12 mouse cellular contexts compared by ENCODE assay signal in genomic region chr7:142092991-142093390, GRCm38 (mm10). TPM values are rescaled to one million over a fixed set of nuclear protein-coding genes. Genes with fewer than 3 reads are reported as not detected.
DNase-seq lines count a peak whose midpoint lies in the region; ATAC-seq and TF ChIP-seq lines count a peak whose summit lies in the region.
"Had no signal": no experiment of that assay in that cellular context is flagged by ENCODE, and none has a peak within 500 bp of the region (broad histone marks: within the 10 kb centered on the region; RNA-seq: fewer than 3 reads in every experiment).

No protein-coding gene starts in this region.

- TF ChIP-seq CTCF in cerebellum, adult 2 months (IDR thresholded peaks at IDR 0.05; ENCODE audit: borderline replicate concordance, insufficient read depth, low read depth, low read length): no peak
- TF ChIP-seq CTCF in lung, embryonic 14.5 days (IDR thresholded peaks at IDR 0.05; ENCODE audit: low read depth): no peak
- TF ChIP-seq CTCF in lung, adult 2 months (IDR thresholded peaks at IDR 0.05; ENCODE audit: insufficient read depth, low read length): no peak
- TF ChIP-seq CTCF in hindbrain, postnatal 0 days (IDR thresholded peaks at IDR 0.05; ENCODE audit: low read depth): no peak

- peak overlapping the region; percentile 97; the same call in 1 of the 2 replicates for H3K4me2 ChIP-seq in lung, embryonic 14.5 days
- H3K4me2 ChIP-seq in hindbrain, postnatal 0 days (ENCODE audit: low read depth, low read length): peak overlapping the region; percentile 95
- H3K4me2 ChIP-seq in neural tube, embryonic 15.5 days: peak overlapping the region; percentile 95

- peak; percentile 28 to 38 for DNase-seq in cerebellum, adult 2 months
- no peak for DNase-seq in lung, embryonic 14.5 days
- DNase-seq in lung, adult 2 months: no peak
- DNase-seq in hindbrain, postnatal 0 days (ENCODE audit: low spot score): no peak
- no peak for DNase-seq in right cerebral cortex, postnatal 10 days (ENCODE audit: low spot score in 2 of 2)
- DNase-seq in gastrocnemius, adult 18-20 months (ENCODE audit: low spot score): no peak
- DNase-seq: kidney, adult 9 months had no signal

- no peaks in the 10 kb centered on the region for H3K36me3 ChIP-seq in lung, embryonic 14.5 days (ENCODE audit: insufficient read depth)
- peaks cover 6% of the 10 kb centered on the region for H3K36me3 ChIP-seq in hindbrain, postnatal 0 days (ENCODE audit: insufficient read depth, low read length)
- H3K36me3 ChIP-seq in neural tube, embryonic 15.5 days: peaks cover 5% of the 10 kb centered on the region

- no peak for TF ChIP-seq POLR2A in cerebellum, adult 2 months (IDR thresholded peaks at IDR 0.05; ENCODE audit: borderline replicate concordance, insufficient read depth, low read length)
- TF ChIP-seq POLR2A in lung, adult 2 months (IDR thresholded peaks at IDR 0.05; ENCODE audit: borderline replicate concordance, extremely low read depth, low read depth, low read length): no peak

- H3K27ac ChIP-seq in cerebellum, adult 2 months (ENCODE audit: insufficient read depth, low read length): no peak overlapping the region; the same call in 1 of the 2 replicates
- no peak overlapping the region for H3K27ac ChIP-seq in lung, embryonic 14.5 days (ENCODE audit: low read depth)
- peak overlapping the region; percentile 94; the same call in 1 of the 2 replicates for H3K27ac ChIP-seq in hindbrain, postnatal 0 days
- H3K27ac ChIP-seq in neural tube, embryonic 15.5 days (replicated peaks): peak overlapping the region; percentile 93

- H3K4me1 ChIP-seq in cerebellum, adult 2 months (ENCODE audit: control insufficient read depth, insufficient read depth, low read length): peaks cover 46% of the 10 kb centered on the region
- peaks cover 8% of the 10 kb centered on the region; the same call in 1 of the 2 replicates for H3K4me1 ChIP-seq in lung, embryonic 14.5 days (ENCODE audit: insufficient read depth)
- H3K4me1 ChIP-seq in lung, adult 2 months (ENCODE audit: control insufficient read depth, insufficient read depth, low read length): peaks cover 5% of the 10 kb centered on the region
- H3K4me1 ChIP-seq in hindbrain, postnatal 0 days (ENCODE audit: insufficient read depth, low read length): peaks cover 43% of the 10 kb centered on the region
- peaks cover 78% of the 10 kb centered on the region for H3K4me1 ChIP-seq in neural tube, embryonic 15.5 days

- H3K4me3 ChIP-seq in cerebellum, adult 2 months (replicated peaks; ENCODE audit: insufficient read depth, low read depth, low read length): peak overlapping the region; percentile 89
- no peak overlapping the region for H3K4me3 ChIP-seq in lung, embryonic 14.5 days (ENCODE audit: low read depth, low read length)
- no peak overlapping the region for H3K4me3 ChIP-seq in lung, adult 2 months (replicated peaks; ENCODE audit: extremely low read depth, low read depth, low read length)
- H3K4me3 ChIP-seq in hindbrain, postnatal 0 days (ENCODE audit: low read length): peak overlapping the region; percentile 73
- peak overlapping the region; percentile 70 for H3K4me3 ChIP-seq in neural tube, embryonic 15.5 days (replicated peaks)

- 12% methylated on average over 1 of the region's 1 CpGs for WGBS in cerebellum, adult 2 months
- WGBS in lung, embryonic 14.5 days: 48% methylated on average over 1 of the region's 1 CpGs
- 59% methylated on average over 1 of the region's 1 CpGs for WGBS in lung, adult 2 months
- 31% methylated on average over 1 of the region's 1 CpGs for WGBS in hindbrain, postnatal 0 days
- 11% methylated on average over 1 of the region's 1 CpGs for WGBS in neural tube, embryonic 15.5 days

- H3K9me3 ChIP-seq in lung, embryonic 14.5 days (ENCODE audit: low read depth, low read length): no peaks in the 10 kb centered on the region
- H3K9me3 ChIP-seq in hindbrain, postnatal 0 days (ENCODE audit: low read length): no peaks in the 10 kb centered on the region
- H3K9me3 ChIP-seq in neural tube, embryonic 15.5 days (replicated peaks): no peaks in the 10 kb centered on the region

- H3K27me3 ChIP-seq in cerebellum, adult 2 months (ENCODE audit: control insufficient read depth, insufficient read depth, low read length): no peaks in the 10 kb centered on the region
- peaks cover 46% of the 10 kb centered on the region for H3K27me3 ChIP-seq in lung, embryonic 14.5 days (ENCODE audit: insufficient read depth, low read length)
- H3K27me3 ChIP-seq in hindbrain, postnatal 0 days (ENCODE audit: insufficient read depth, low read length): no peaks in the 10 kb centered on the region
- H3K27me3 ChIP-seq in neural tube, embryonic 15.5 days (replicated peaks): 0 out of 2 replicates have a peak, but pooled peaks cover 2% of the 10 kb centered on the region
- H3K27me3 ChIP-seq: Patski had no signal

- ATAC-seq in cerebellum, adult (ENCODE audit: insufficient number of reproducible peaks, low FRiP score, low TSS enrichment): no peak
- no peak for ATAC-seq in lung, embryonic 14.5 days (ENCODE audit: insufficient read depth)
- ATAC-seq in hindbrain, postnatal 0 days: no peak
- no peak for ATAC-seq in neural tube, embryonic 15.5 days (ENCODE audit: low FRiP score)
- ATAC-seq: Patski had no signal

- no peak overlapping the region for H3K9ac ChIP-seq in lung, embryonic 14.5 days
- H3K9ac ChIP-seq in hindbrain, postnatal 0 days (replicated peaks; ENCODE audit: low read length): peak overlapping the region; percentile 96
- H3K9ac ChIP-seq in neural tube, embryonic 15.5 days (replicated peaks): peak overlapping the region; percentile 96

RNA-seq across cellular contexts. Expression of gene Dusp8, which starts 2.7 kb away (rescaled TPM):
- 85.8 and 90.1 TPM in 2 replicates for polyA plus RNA-seq in cerebellum, adult 2 months (2012; rRNA removed)
- polyA plus RNA-seq in lung, embryonic 14.5 days (2014; fragmentation: Nextera tagmentation; extraction: Ambion mirVana): 1.8 and 1.9 TPM in 2 replicates
- 30.1 and 33.3 TPM in 2 replicates for polyA plus RNA-seq in lung, adult 2 months (2012; rRNA removed)
- 129 and 133 TPM in 2 replicates for total RNA-seq in hindbrain, postnatal 0 days (2014; rRNA removed)
- polyA plus RNA-seq in hindbrain, postnatal 0 days (2015; fragmentation: Nextera tagmentation; extraction: Ambion mirVana): 86.2 and 94.6 TPM in 2 replicates
- polyA plus RNA-seq in neural tube, embryonic 15.5 days (2015; fragmentation: Nextera tagmentation; extraction: Ambion mirVana): 110 and 132 TPM in 2 replicates
- 10 to 100 TPM; 21.9 to 41.2 TPM for total RNA-seq in gastrocnemius, adult 18-20 months (2021)

RNA-seq across cellular contexts. Expression of gene Gm45618, which starts 27.5 kb away (rescaled TPM):
- not detected in 2 replicates for polyA plus RNA-seq in cerebellum, adult 2 months (2012; rRNA removed)
- polyA plus RNA-seq in lung, embryonic 14.5 days (2014; fragmentation: Nextera tagmentation; extraction: Ambion mirVana): not detected in 2 replicates
- polyA plus RNA-seq in lung, adult 2 months (2012; rRNA removed): not detected in 2 replicates
- not detected in 2 replicates for total RNA-seq in hindbrain, postnatal 0 days (2014; rRNA removed)
- not detected in 2 replicates for polyA plus RNA-seq in hindbrain, postnatal 0 days (2015; fragmentation: Nextera tagmentation; extraction: Ambion mirVana)
- 0.40 and 0.50 TPM in 2 replicates for polyA plus RNA-seq in neural tube, embryonic 15.5 days (2015; fragmentation: Nextera tagmentation; extraction: Ambion mirVana)
- total RNA-seq in gastrocnemius, adult 18-20 months (2021): not detected
- total RNA-seq: liver, adult 2 months had no signal
- polyA plus RNA-seq: liver, adult 2 months; Patski; stomach, embryonic 14.5 days had no signal

RNA-seq across cellular contexts. Expression of gene Mob2, which starts 32.1 kb away (rescaled TPM):
- polyA plus RNA-seq in cerebellum, adult 2 months (2012; rRNA removed): 67.5 and 73.4 TPM in 2 replicates
- polyA plus RNA-seq in lung, embryonic 14.5 days (2014; fragmentation: Nextera tagmentation; extraction: Ambion mirVana): 76.2 and 78.4 TPM in 2 replicates
- polyA plus RNA-seq in lung, adult 2 months (2012; rRNA removed): 40.6 and 54.0 TPM in 2 replicates
- total RNA-seq in hindbrain, postnatal 0 days (2014; rRNA removed): 41.1 and 45.5 TPM in 2 replicates
- 43.4 and 44.1 TPM in 2 replicates for polyA plus RNA-seq in hindbrain, postnatal 0 days (2015; fragmentation: Nextera tagmentation; extraction: Ambion mirVana)
- polyA plus RNA-seq in neural tube, embryonic 15.5 days (2015; fragmentation: Nextera tagmentation; extraction: Ambion mirVana): 51.2 and 55.6 TPM in 2 replicates
- 10 to 100 TPM; 49.6 to 51.8 TPM for total RNA-seq in gastrocnemius, adult 18-20 months (2021)

RNA-seq across cellular contexts. Expression of gene Gm39115, which starts 42.8 kb away (rescaled TPM):
- not detected in 2 replicates for polyA plus RNA-seq in cerebellum, adult 2 months (2012; rRNA removed)
- polyA plus RNA-seq in lung, embryonic 14.5 days (2014; fragmentation: Nextera tagmentation; extraction: Ambion mirVana): not detected in 2 replicates
- not detected in 2 replicates for polyA plus RNA-seq in lung, adult 2 months (2012; rRNA removed)
- total RNA-seq in hindbrain, postnatal 0 days (2014; rRNA removed): not detected in 2 replicates
- polyA plus RNA-seq in hindbrain, postnatal 0 days (2015; fragmentation: Nextera tagmentation; extraction: Ambion mirVana): not detected in 2 replicates
- not detected in 2 replicates for polyA plus RNA-seq in neural tube, embryonic 15.5 days (2015; fragmentation: Nextera tagmentation; extraction: Ambion mirVana)
- not detected for total RNA-seq in gastrocnemius, adult 18-20 months (2021)
- total RNA-seq: liver, adult 2 months had no signal
- polyA plus RNA-seq: liver, adult 2 months; Patski; stomach, embryonic 14.5 days had no signal

RNA-seq across cellular contexts. Expression of gene Gm45337, which starts 51.4 kb away (rescaled TPM):
- polyA plus RNA-seq in cerebellum, adult 2 months (2012; rRNA removed): not detected in 2 replicates
- polyA plus RNA-seq in lung, embryonic 14.5 days (2014; fragmentation: Nextera tagmentation; extraction: Ambion mirVana): not detected in 2 replicates
- not detected in 2 replicates for polyA plus RNA-seq in lung, adult 2 months (2012; rRNA removed)
- total RNA-seq in hindbrain, postnatal 0 days (2014; rRNA removed): not detected in 2 replicates
- not detected in 2 replicates for polyA plus RNA-seq in hindbrain, postnatal 0 days (2015; fragmentation: Nextera tagmentation; extraction: Ambion mirVana)
- not detected in 2 replicates for polyA plus RNA-seq in neural tube, embryonic 15.5 days (2015; fragmentation: Nextera tagmentation; extraction: Ambion mirVana)
- total RNA-seq in gastrocnemius, adult 18-20 months (2021): not detected
- total RNA-seq: liver, adult 2 months had no signal
- polyA plus RNA-seq: liver, adult 2 months; Patski; stomach, embryonic 14.5 days had no signal

Comparison
In these comparisons a context has a peak if more than half of its experiments do, and no peak if none do; other contexts are left out.
1. RNA of gene Dusp8, which starts 2.7 kb away (polyA plus RNA-seq): 110 to 132 TPM in neural tube, embryonic 15.5 days, 86.2 to 94.6 TPM in hindbrain, postnatal 0 days, 85.8 to 90.1 TPM in cerebellum, adult 2 months and 30.1 to 33.3 TPM in lung, adult 2 months; 1.8 to 1.9 TPM in lung, embryonic 14.5 days; every median in the first group is over 10 times any median in the second.
2. DNase-seq: peak in cerebellum, adult 2 months (2 of 2); none in lung, embryonic 14.5 days (single experiment), lung, adult 2 months (single experiment), hindbrain, postnatal 0 days (single experiment), right cerebral cortex, postnatal 10 days (0 of 2) and gastrocnemius, adult 18-20 months (single experiment).
3. H3K27ac ChIP-seq: peak in hindbrain, postnatal 0 days (single experiment) and neural tube, embryonic 15.5 days (single experiment); none in cerebellum, adult 2 months (single experiment) and lung, embryonic 14.5 days (single experiment).
4. H3K4me3 ChIP-seq: peak in cerebellum, adult 2 months (single experiment), hindbrain, postnatal 0 days (single experiment) and neural tube, embryonic 15.5 days (single experiment); none in lung, embryonic 14.5 days (single experiment) and lung, adult 2 months (single experiment).
5. Peak in every context shown above with its lines, with median percentiles within 50 percentile points of each other: H3K4me2 ChIP-seq.